Mouse (Mus musculus) layer of hippocampus, adult 11-12 months (tissue): ENCODE measurements around the gene Nme7.

Source experiments
- DNase-seq: peaks from one replicate; pipeline ENCODE4 v3.0.0; 2022; ENCODE audit warnings: low spot score

Nme7 gene

GRCm38 (mm10) chr1:164303821-164304220, at the start of gene Nme7:
Gene Nme7 (plus strand): TSS chr1:164304121.
- no peak for DNase-seq

DNA sequence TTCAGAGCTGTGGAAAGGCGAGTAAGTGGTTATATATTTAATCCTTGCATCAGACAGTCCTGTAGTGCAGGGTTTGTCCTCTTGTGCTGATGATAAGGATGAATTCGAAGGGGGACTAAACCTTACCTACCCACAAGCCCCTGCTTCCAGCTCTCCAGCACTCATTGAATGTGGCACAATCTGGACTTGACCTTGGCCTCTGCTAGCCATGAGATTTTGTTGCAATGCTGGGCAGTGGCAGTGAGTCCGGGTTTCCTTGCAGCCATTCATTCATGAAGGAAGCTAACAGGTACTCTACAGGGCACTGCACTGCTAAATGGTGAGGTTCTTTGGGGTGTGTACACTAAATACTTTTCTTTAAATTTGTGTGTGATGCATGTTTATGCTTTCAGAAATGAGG, 49.1 kb upstream of the Nme7 start:
- no peak for DNase-seq

DNA sequence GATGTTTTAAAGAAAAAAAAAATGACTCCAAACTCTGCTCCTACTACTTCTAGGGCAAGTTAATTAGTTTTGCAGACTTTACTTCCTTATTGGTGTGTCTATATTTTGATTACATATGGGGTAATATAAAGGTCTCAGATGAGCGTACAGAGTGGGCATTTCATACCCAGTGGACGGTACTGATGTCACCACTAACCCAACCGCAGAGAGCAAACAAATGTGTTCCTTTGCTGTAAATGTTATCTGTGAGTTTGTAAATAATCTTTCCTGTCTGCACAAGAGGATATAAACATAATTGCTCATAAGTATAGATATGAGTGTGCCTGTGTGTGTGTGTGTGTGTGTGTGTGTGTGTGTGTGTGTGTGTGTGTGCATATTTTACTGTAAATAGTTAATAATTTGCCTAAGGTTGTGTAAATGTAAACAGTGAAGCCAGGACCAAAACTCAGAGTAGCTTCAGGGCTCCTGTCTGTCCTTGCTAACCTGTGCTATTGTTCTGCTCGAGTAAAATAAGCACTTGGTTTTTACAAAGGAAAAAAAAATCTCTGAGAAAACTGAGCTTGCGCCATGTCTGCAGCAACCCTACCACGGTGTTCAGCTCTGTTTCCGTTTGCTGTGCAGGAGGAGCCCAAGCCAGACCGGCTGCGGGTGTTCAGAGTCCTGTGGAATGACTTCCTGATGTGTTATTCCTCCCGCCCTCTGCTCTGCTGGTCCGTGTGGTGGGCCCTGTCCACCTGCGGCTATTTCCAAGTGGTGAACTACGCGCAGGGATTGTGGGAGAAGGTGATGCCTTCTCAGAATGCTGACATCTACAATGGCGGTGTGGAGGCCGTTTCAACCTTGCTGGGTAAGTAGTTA, 43.5 kb upstream of the Nme7 start:
- DNase-seq, result no peak

DNA sequence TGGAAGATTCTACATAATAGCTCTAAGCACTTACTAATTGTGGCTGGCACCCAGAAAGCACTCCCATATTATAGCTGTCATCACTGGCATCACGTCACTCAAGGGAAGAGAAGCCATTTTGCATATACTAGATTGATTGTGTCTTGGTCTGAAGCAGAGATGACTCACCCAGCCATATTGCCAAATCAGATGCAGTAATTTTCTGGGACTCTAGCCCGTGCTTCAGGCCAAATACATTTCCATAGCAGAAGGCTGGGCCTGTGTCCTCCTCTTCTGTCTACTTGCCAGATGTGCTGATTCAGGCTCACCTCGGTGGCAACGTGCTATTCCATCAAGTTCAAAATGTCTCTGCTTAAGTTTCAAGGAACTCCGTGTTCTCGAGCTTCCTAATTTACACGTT, 42.4 kb upstream of the Nme7 start:
- DNase-seq, result peak; percentile 47

DNA sequence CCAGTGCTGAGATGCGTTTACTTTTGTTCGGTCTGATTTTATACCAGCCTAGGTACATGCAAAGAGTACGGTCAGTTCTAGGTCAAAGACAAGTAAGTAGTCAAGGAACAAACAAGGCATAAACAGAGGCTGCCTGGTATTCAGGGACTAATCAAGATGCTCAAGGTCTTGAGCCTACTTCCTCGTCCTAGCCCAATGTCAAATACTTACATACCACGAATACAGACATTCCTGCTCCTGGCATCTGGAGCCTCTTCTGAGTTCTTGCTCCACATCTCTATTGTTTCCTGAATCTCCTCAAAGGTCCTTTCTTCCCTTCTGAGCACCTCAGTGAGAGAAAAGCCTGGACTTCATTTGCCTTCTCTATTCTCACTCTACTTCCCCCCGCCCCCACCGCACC, 33.0 kb upstream of the Nme7 start:
- DNase-seq, result no peak

GRCm38 (mm10) chr1:164273659-164274058, 30.3 kb upstream of the Nme7 start:
- no peak for DNase-seq

- DNase-seq, result peak; percentile 96
Measured at GRCm38 (mm10) chr1:164275455-164275954, 28.4 kb upstream of the Nme7 start, which contains the start of gene Ccdc181. Gene Ccdc181 (plus strand): TSS chr1:164275585.

- DNase-seq, result no peak
Measured at GRCm38 (mm10) chr1:164276552-164276951, 27.4 kb upstream of the Nme7 start.

- DNase-seq, result no peak
Measured at GRCm38 (mm10) chr1:164279332-164279731, 24.6 kb upstream of the Nme7 start.

- no peak for DNase-seq
Measured at GRCm38 (mm10) chr1:164284007-164284406, 19.9 kb upstream of the Nme7 start.

- no peak for DNase-seq
Measured at GRCm38 (mm10) chr1:164287406-164287805, 16.5 kb upstream of the Nme7 start.

DNA sequence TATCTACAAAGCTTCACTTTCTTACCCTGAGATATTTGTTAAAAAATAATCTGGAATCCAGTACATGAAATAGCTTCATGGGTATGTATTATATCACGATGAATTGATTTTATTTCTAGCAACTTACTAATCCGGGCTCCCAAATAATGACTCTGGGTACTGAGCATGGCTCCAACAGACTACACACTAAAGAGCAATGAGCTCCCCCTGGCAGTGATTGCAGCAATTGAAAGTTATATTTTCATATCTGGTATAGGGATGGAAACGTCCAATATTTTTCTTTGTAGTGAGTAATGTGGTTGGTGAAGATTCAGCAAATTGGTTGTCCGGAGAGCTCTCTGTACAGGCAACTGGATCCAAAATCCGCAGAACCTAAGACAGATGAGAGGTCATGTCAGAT, 11.9 kb upstream of the Nme7 start:
- no peak for DNase-seq

- no peak for DNase-seq
Measured at GRCm38 (mm10) chr1:164294071-164294470, 9.8 kb upstream of the Nme7 start.

- DNase-seq, result no peak
Measured at GRCm38 (mm10) chr1:164296473-164296872, 7.4 kb upstream of the Nme7 start.

DNA sequence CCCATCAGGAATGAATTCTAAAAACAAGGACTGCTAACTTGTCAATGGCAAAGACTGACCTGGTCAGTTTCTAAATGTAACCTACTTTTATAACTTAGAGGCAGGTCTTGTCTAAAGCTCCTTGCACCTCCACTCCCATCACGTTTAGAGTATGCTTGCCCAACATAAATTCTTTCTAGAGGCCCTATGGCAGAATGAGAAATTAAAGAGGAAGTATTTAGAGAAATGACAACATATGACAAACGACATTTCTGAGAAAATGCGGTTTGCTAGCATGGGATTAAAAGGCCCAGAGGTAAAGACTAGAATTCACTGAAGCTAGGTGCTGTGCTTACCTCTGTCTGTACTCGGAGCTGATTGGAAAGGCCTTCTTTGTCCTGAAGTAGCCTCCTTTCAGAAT, 2.0 kb upstream of the Nme7 start:
- DNase-seq, result no peak

- peak; percentile 98 for DNase-seq
Measured at GRCm38 (mm10) chr1:164307124-164307751, 3.3 kb downstream of the Nme7 start, which contains the start of gene Blzf1. Gene Blzf1 (minus strand): TSS chr1:164307489.

GRCm38 (mm10) chr1:164307922-164308321, 4.0 kb downstream of the Nme7 start:
- DNase-seq, result no peak

- no peak for DNase-seq
Measured at GRCm38 (mm10) chr1:164314085-164314484, 10.2 kb downstream of the Nme7 start.

GRCm38 (mm10) chr1:164315266-164315665, 11.3 kb downstream of the Nme7 start:
- DNase-seq, result peak; percentile 29

DNA sequence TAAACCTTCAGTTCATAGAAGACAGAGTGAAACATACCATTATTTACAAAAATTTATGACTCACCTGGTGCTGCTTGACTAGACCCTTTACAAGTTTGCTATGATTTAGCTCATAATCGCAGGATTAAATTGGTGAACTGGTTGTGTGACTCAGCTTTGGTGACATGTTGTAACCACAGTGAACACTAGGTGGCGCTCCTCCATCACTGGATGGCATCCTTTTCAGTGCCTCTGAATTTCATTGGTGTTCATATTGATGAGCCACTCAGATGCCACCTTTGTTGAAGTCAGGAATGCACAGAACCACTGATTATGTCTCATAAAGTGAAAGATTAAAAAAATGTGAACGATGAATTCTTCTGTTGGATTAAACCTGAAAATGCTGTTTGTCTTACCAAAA, 12.8 kb downstream of the Nme7 start:
- DNase-seq, result peak; percentile 82

DNA sequence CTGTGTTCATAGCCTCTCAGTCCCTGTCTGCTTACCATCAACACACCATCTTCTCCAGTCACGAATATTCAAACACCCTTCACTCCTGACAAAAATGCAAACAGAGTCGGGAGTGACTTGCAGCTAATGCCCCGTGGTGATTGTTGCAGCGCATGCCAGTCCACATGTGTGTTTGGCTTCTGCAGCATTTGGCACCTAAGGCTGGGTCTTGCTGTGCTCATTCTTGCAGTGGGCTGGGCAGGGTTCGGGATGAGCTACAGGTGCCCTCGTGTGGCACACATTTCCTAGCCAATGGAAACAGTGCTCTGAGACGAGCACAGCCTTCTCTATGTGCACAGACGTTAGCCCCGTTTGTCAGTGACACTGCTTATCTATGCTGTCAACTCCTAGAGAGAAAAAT, 13.3 kb downstream of the Nme7 start:
- DNase-seq, result no peak

- DNase-seq, result no peak
Measured at GRCm38 (mm10) chr1:164318474-164318873, 14.6 kb downstream of the Nme7 start.

DNA sequence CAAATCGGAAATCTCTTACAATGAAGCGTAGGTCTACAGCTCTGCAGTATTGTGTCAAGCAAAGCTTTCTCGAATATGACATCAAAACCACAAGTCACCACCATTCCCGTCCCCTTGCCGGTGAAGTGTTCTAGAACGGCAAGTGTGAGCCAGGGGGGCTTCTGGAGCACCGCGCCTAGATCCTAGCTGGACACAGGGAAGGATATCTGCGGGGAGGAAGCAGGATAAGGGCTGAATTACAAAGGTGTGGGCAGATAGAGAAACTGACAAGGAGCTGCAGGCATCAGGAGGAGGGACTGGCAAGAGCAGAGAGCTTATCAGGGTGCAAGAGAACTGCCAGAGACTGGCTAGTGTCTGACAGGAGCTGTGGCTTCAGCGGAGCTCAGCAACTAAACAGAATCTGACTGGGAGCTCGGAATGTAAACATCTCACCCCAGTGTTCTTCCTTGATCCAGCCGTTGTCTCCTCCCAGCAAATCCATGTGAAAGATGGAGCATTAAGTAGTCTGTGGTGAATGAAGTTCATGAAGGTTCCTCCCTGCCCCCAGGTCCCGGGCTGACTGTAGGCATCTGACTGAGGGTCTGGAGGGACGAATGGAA, 15.7 kb downstream of the Nme7 start:
- no peak for DNase-seq
